ENCODE assay signal across 9 mouse cellular contexts in genomic region chr7:142249824-142250223, GRCm38 (mm10). TPM values are rescaled to one million over a fixed set of nuclear protein-coding genes. Genes with fewer than 3 reads are reported as not detected.
DNase-seq lines count a peak whose midpoint lies in the region; ATAC-seq lines count a peak whose summit lies in the region.
"Had no signal": no experiment of that assay in that cellular context is flagged by ENCODE, and none has a peak within 500 bp of the region (broad histone marks: within the 10 kb centered on the region; RNA-seq: fewer than 3 reads in every experiment).

No protein-coding gene starts in this region.

- H3K9me3 ChIP-seq in neural tube, embryonic 15.5 days (replicated peaks) = no peaks in the 10 kb centered on the region

- 0% methylated on average over 1 of the region's 1 CpGs for WGBS in neural tube, embryonic 15.5 days

- peaks cover 5% of the 10 kb centered on the region; the same call in 1 of the 2 replicates for H3K27me3 ChIP-seq in neural tube, embryonic 15.5 days (replicated peaks)
- no peaks in the 10 kb centered on the region for H3K27me3 ChIP-seq in splenic B cell, adult 2 months (ENCODE audit: control insufficient read depth, insufficient read depth, low read length, poor library complexity, severe bottlenecking)

- H3K9ac ChIP-seq in neural tube, embryonic 15.5 days (replicated peaks) = no peak overlapping the region

- DNase-seq in cerebellum, adult 11 months = peak; percentile 4
- DNase-seq in cerebellum, adult 11-12 months = no peak
- DNase-seq in neural tube, embryonic 10.5 days (ENCODE audit: extremely low spot score, low spot score) = peak; percentile 21
- DNase-seq in cerebellum, adult 8-10 months = peak; percentile 1
- peak; percentile 12 for DNase-seq in hindlimb bud, embryonic 11.5 days (ENCODE audit: extremely low spot score, low read depth, low spot score)
- DNase-seq in left cerebral cortex, postnatal 4 days = peak; percentile 44
- DNase-seq in splenic B cell, adult 2 months (ENCODE audit: low read depth, low spot score) = peak; percentile 3

- H3K27ac ChIP-seq in neural tube, embryonic 15.5 days (replicated peaks) = no peak overlapping the region

- intact Hi-C loops in left cerebral cortex, postnatal 4 days (cut with DNase I) = loop anchor here (10.0 kb wide), 1 partner anchor 105 kb away; the partner anchor contains the start of gene Gm45337

- no peak for ATAC-seq in neural tube, embryonic 15.5 days (ENCODE audit: low FRiP score)

- no peaks in the 10 kb centered on the region for H3K36me3 ChIP-seq in neural tube, embryonic 15.5 days
- no peaks in the 10 kb centered on the region for H3K36me3 ChIP-seq in splenic B cell, adult 2 months (ENCODE audit: control insufficient read depth, insufficient read depth, low read length, poor library complexity, severe bottlenecking)

- no peaks in the 10 kb centered on the region for H3K4me1 ChIP-seq in neural tube, embryonic 15.5 days

- no peak overlapping the region for H3K4me3 ChIP-seq in neural tube, embryonic 15.5 days (replicated peaks)

- no peak overlapping the region for H3K4me2 ChIP-seq in neural tube, embryonic 15.5 days

RNA-seq across cellular contexts. Expression of gene Gm2431, which starts 8.3 kb away (rescaled TPM):
- polyA plus RNA-seq in neural tube, embryonic 15.5 days (2015; fragmentation: Nextera tagmentation; extraction: Ambion mirVana) = not detected in 2 replicates
- not detected for total RNA-seq in left cerebral cortex, postnatal 4 days (2021)
- polyA plus RNA-seq: heart, embryonic 16.5 days had no signal

RNA-seq across cellular contexts. Expression of gene Gm40460, which starts 8.9 kb away (rescaled TPM):
- not detected in 2 replicates for polyA plus RNA-seq in neural tube, embryonic 15.5 days (2015; fragmentation: Nextera tagmentation; extraction: Ambion mirVana)
- not detected for total RNA-seq in left cerebral cortex, postnatal 4 days (2021)
- polyA plus RNA-seq: heart, embryonic 16.5 days had no signal

RNA-seq across cellular contexts. Expression of gene Krtap5-5, which starts 20.1 kb away (rescaled TPM):
- not detected in 2 replicates for polyA plus RNA-seq in neural tube, embryonic 15.5 days (2015; fragmentation: Nextera tagmentation; extraction: Ambion mirVana)
- total RNA-seq in left cerebral cortex, postnatal 4 days (2021) = not detected
- polyA plus RNA-seq: heart, embryonic 16.5 days had no signal

RNA-seq across cellular contexts. Expression of gene Gm4559, which starts 24.3 kb away (rescaled TPM):
- not detected in 2 replicates for polyA plus RNA-seq in neural tube, embryonic 15.5 days (2015; fragmentation: Nextera tagmentation; extraction: Ambion mirVana)
- total RNA-seq in left cerebral cortex, postnatal 4 days (2021) = not detected
- polyA plus RNA-seq: heart, embryonic 16.5 days had no signal

RNA-seq across cellular contexts. Expression of gene Gm7579, which starts 38.2 kb away (rescaled TPM):
- polyA plus RNA-seq in neural tube, embryonic 15.5 days (2015; fragmentation: Nextera tagmentation; extraction: Ambion mirVana) = not detected in 2 replicates
- not detected for total RNA-seq in left cerebral cortex, postnatal 4 days (2021)
- polyA plus RNA-seq: heart, embryonic 16.5 days had no signal
